ENCODE assay signal across 24 mouse cellular contexts in genomic region chr9:116956156-116956555, GRCm38 (mm10).
"Had no signal": no experiment of that assay in that cellular context is flagged by ENCODE, and none has a peak within 500 bp of the region (broad histone marks: within the 10 kb centered on the region; RNA-seq: fewer than 3 reads in every experiment).

No protein-coding gene starts in this region.

- H3K4me2 ChIP-seq: heart, embryonic 11.5 days; heart, embryonic 13.5 days; heart, embryonic 15.5 days; hindbrain, embryonic 13.5 days; hindbrain, embryonic 15.5 days; limb, embryonic 12.5 days; liver, embryonic 13.5 days had no signal

- H3K27ac ChIP-seq: heart, adult 2 months; heart, embryonic 13.5 days; heart, embryonic 15.5 days; hindbrain, embryonic 13.5 days; hindbrain, embryonic 15.5 days; hindbrain, postnatal 0 days; layer of hippocampus, adult 2 months; left cerebral cortex, adult 2 months; limb, embryonic 10.5 days; limb, embryonic 12.5 days; liver, embryonic 13.5 days had no signal

- H3K4me3 ChIP-seq: heart, adult 2 months; heart, embryonic 13.5 days; heart, embryonic 15.5 days; hindbrain, embryonic 13.5 days; hindbrain, embryonic 15.5 days; layer of hippocampus, adult 2 months; left cerebral cortex, adult 2 months; limb, embryonic 10.5 days; limb, embryonic 12.5 days; liver, embryonic 13.5 days had no signal

- H3K27me3 ChIP-seq: heart, embryonic 13.5 days; heart, embryonic 15.5 days; hindbrain, embryonic 13.5 days; hindbrain, embryonic 15.5 days; limb, embryonic 12.5 days; liver, embryonic 13.5 days had no signal

- H3K9ac ChIP-seq: heart, embryonic 13.5 days; heart, embryonic 15.5 days; hindbrain, embryonic 13.5 days; hindbrain, embryonic 15.5 days; limb, embryonic 12.5 days; liver, embryonic 13.5 days had no signal

- DNase-seq: gastrocnemius, postnatal 10 days; gastrocnemius, postnatal 36 days; heart, adult 11 months; heart, adult 2 months; heart, postnatal 14 days; heart, postnatal 36 days; kidney, adult 11 months; kidney, adult 2 months; kidney, adult 9 months; kidney, postnatal 10 days; kidney, postnatal 25 days; kidney, postnatal 4 days; liver, embryonic 13.5 days had no signal

- H3K36me3 ChIP-seq: hindbrain, embryonic 13.5 days; hindbrain, embryonic 15.5 days; limb, embryonic 12.5 days had no signal

- H3K4me1 ChIP-seq: heart, embryonic 13.5 days; heart, embryonic 15.5 days; hindbrain, embryonic 15.5 days; liver, embryonic 13.5 days had no signal

- ATAC-seq: hindbrain, postnatal 0 days; intestine, embryonic 16.5 days had no signal

- H3K9me3 ChIP-seq: heart, embryonic 15.5 days; hindbrain, embryonic 13.5 days; hindbrain, embryonic 15.5 days had no signal
